Mouse (Mus musculus) urinary bladder, postnatal 10 days (tissue): Measurements from ENCODE around the gene Syt17.
"Not testable (repeated sequence)": the region's sequence is repeated elsewhere in the genome, so short reads cannot be mapped to it uniquely, and the experiment has no call there.

Experiments
- DNase-seq: peaks from one replicate; pipeline ENCODE4 v3.0.0; 2022; ENCODE audit warnings: low spot score

Gene Syt17

GRCm38 (mm10) chr7:118376590-118376989 is 71.4 kb downstream of the Syt17 start:
- DNase-seq = no peak

- DNase-seq = no peak
Measured at GRCm38 (mm10) chr7:118375341-118375740, 72.7 kb downstream of the Syt17 start.

- DNase-seq = no peak
Measured at GRCm38 (mm10) chr7:118371361-118371760, 76.7 kb downstream of the Syt17 start.

GRCm38 (mm10) chr7:118369705-118370104 is 78.3 kb downstream of the Syt17 start:
- no peak for DNase-seq

GRCm38 (mm10) chr7:118365902-118366301 is 82.1 kb downstream of the Syt17 start:
- no peak for DNase-seq

- no peak for DNase-seq
Measured at GRCm38 (mm10) chr7:118365251-118365650, 82.8 kb downstream of the Syt17 start.

GRCm38 (mm10) chr7:118364353-118365007 is 83.5 kb downstream of the Syt17 start:
- DNase-seq = no peak

- DNase-seq = no peak
Measured at GRCm38 (mm10) chr7:118363587-118364233, 84.3 kb downstream of the Syt17 start.

GRCm38 (mm10) chr7:118362931-118363330 is 85.1 kb downstream of the Syt17 start:
- no peak for DNase-seq

GRCm38 (mm10) chr7:118362258-118362657 is 85.8 kb downstream of the Syt17 start:
- DNase-seq = no peak

GRCm38 (mm10) chr7:118358977-118359376 is 89.0 kb downstream of the Syt17 start:
- DNase-seq = no peak

GRCm38 (mm10) chr7:118356410-118357005 is 91.5 kb downstream of the Syt17 start:
- not testable (repeated sequence) for DNase-seq

- no peak for DNase-seq
Measured at GRCm38 (mm10) chr7:118350840-118351239, 97.2 kb downstream of the Syt17 start.

GRCm38 (mm10) chr7:118346943-118347342 is 101.1 kb downstream of the Syt17 start:
- no peak for DNase-seq

GRCm38 (mm10) chr7:118346432-118346831 is 101.6 kb downstream of the Syt17 start:
- DNase-seq = no peak

- DNase-seq = no peak
Measured at GRCm38 (mm10) chr7:118345396-118345795, 102.6 kb downstream of the Syt17 start.

GRCm38 (mm10) chr7:118344701-118345100 is 103.3 kb downstream of the Syt17 start:
- DNase-seq = no peak
